25 mouse cellular contexts compared by ENCODE assay signal in the genomic region with DNA sequence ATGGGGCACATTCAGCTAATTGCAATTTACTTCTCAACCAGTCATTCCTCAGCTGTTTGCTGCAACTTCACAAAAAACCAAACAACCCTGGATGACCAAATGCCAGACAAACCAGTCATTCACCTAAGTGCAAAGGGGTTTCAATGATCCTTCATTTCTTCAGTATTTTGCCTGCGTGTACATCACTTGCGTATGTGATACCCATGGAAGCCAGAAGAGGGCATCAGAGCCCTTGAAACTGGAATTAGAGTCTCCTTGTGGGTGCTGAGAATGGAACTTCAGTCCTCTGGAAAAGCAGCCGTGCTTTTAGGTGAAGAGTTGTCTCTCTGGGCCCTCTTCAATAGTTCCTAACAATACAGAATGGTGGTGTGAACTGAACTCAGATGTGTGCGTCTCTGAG. TPM values are rescaled to one million over a fixed set of nuclear protein-coding genes. Genes with fewer than 3 reads are reported as not detected.
DNase-seq lines count a peak whose midpoint lies in the region; ATAC-seq and TF ChIP-seq lines count a peak whose summit lies in the region.
"Had no signal": no experiment of that assay in that cellular context is flagged by ENCODE, and none has a peak within 500 bp of the region (broad histone marks: within the 10 kb centered on the region; RNA-seq: fewer than 3 reads in every experiment).

No protein-coding gene starts in this region.

- no peak overlapping the region for H3K4me2 ChIP-seq in midbrain, postnatal 0 days (ENCODE audit: low read depth, low read length, poor library complexity, severe bottlenecking)
- H3K4me2 ChIP-seq in midbrain, embryonic 13.5 days (replicated peaks): no peak overlapping the region
- H3K4me2 ChIP-seq: embryonic facial prominence, embryonic 13.5 days; forebrain, embryonic 12.5 days; heart, embryonic 13.5 days had no signal

- H3K9me3 ChIP-seq in midbrain, postnatal 0 days (ENCODE audit: low read length): no peaks in the 10 kb centered on the region
- H3K9me3 ChIP-seq in midbrain, embryonic 13.5 days: no peaks in the 10 kb centered on the region
- H3K9me3 ChIP-seq: embryonic facial prominence, embryonic 13.5 days; forebrain, embryonic 12.5 days; G1E; heart, embryonic 13.5 days had no signal

- ATAC-seq in midbrain, postnatal 0 days (ENCODE audit: low FRiP score): no peak
- no peak for ATAC-seq in midbrain, embryonic 13.5 days
- ATAC-seq: hindbrain, embryonic 16.5 days; inflammation-experienced regulatory T-cells, adult 6 months; intestine, postnatal 0 days had no signal

- no peak overlapping the region for H3K4me3 ChIP-seq in gastrocnemius, adult 2 months
- H3K4me3 ChIP-seq in midbrain, postnatal 0 days (ENCODE audit: low read depth, low read length): no peak overlapping the region
- H3K4me3 ChIP-seq in midbrain, embryonic 13.5 days (replicated peaks): no peak overlapping the region
- H3K4me3 ChIP-seq: embryonic facial prominence, embryonic 13.5 days; forebrain, embryonic 12.5 days; heart, embryonic 13.5 days had no signal

- TF ChIP-seq CTCF in gastrocnemius, adult 2 months (IDR thresholded peaks at IDR 0.05): 0 out of 2 replicates have a peak, but pooled peaks have one; percentile 1
- TF ChIP-seq CTCF in midbrain, postnatal 0 days (IDR thresholded peaks at IDR 0.05): peak; percentile 12; the same call in 1 of the 2 replicates

- intact Hi-C loops in gastrocnemius, adult 2 months (cut with DNase I): no loop called here

- DNase-seq in gastrocnemius, adult 2 months: no peak
- no peak for DNase-seq in gastrocnemius, postnatal 25 days
- DNase-seq in midbrain, postnatal 0 days (ENCODE audit: low spot score): no peak
- peak; percentile 68 for DNase-seq in R1 (ENCODE audit: low read depth, low spot score)
- DNase-seq in cerebellum, adult 11 months: no peak
- no peak for DNase-seq in frontal cortex, postnatal 14 days (ENCODE audit: low spot score in 2 of 2)
- DNase-seq: adrenal gland, postnatal 14 days; cerebellum, adult 18-20 months; cerebellum, adult 9-11 months; cerebellum, postnatal 36 days; gastrocnemius, postnatal 10 days; heart, postnatal 36 days had no signal

- no peak overlapping the region for H3K27ac ChIP-seq in gastrocnemius, adult 2 months
- no peak overlapping the region for H3K27ac ChIP-seq in midbrain, postnatal 0 days (ENCODE audit: low read depth, low read length)
- H3K27ac ChIP-seq in midbrain, embryonic 13.5 days: no peak overlapping the region
- H3K27ac ChIP-seq: embryonic facial prominence, embryonic 13.5 days; forebrain, embryonic 12.5 days; heart, embryonic 13.5 days had no signal

- H3K9ac ChIP-seq in midbrain, postnatal 0 days (replicated peaks; ENCODE audit: low read length, poor library complexity, severe bottlenecking): no peak overlapping the region
- no peak overlapping the region for H3K9ac ChIP-seq in midbrain, embryonic 13.5 days (replicated peaks)
- H3K9ac ChIP-seq: embryonic facial prominence, embryonic 13.5 days; forebrain, embryonic 12.5 days; heart, embryonic 13.5 days had no signal

- WGBS in midbrain, postnatal 0 days: 89% methylated on average over 4 of the region's 4 CpGs
- 95% methylated on average over 4 of the region's 4 CpGs for WGBS in midbrain, embryonic 13.5 days

- no peaks in the 10 kb centered on the region for H3K4me1 ChIP-seq in midbrain, postnatal 0 days (ENCODE audit: insufficient read depth, low read length)
- H3K4me1 ChIP-seq in midbrain, embryonic 13.5 days (replicated peaks): peaks cover 6% of the 10 kb centered on the region
- H3K4me1 ChIP-seq: embryonic facial prominence, embryonic 13.5 days; heart, embryonic 13.5 days had no signal

- H3K36me3 ChIP-seq in midbrain, postnatal 0 days (ENCODE audit: insufficient read depth, low read length): no peaks in the 10 kb centered on the region
- H3K36me3 ChIP-seq in midbrain, embryonic 13.5 days: no peaks in the 10 kb centered on the region
- H3K36me3 ChIP-seq: embryonic facial prominence, embryonic 13.5 days; forebrain, embryonic 12.5 days; G1E; heart, embryonic 13.5 days had no signal

- no peaks in the 10 kb centered on the region for H3K27me3 ChIP-seq in midbrain, postnatal 0 days (ENCODE audit: insufficient read depth, low read length)
- H3K27me3 ChIP-seq in midbrain, embryonic 13.5 days: 0 out of 2 replicates have a peak, but pooled peaks cover 5% of the 10 kb centered on the region

RNA-seq across cellular contexts. Expression of a gene that starts 6.2 kb away (rescaled TPM):
- not detected for total RNA-seq in gastrocnemius, adult 2 months (2021)
- not detected for total RNA-seq in gastrocnemius, postnatal 25 days (2021)
- not detected in 2 replicates for total RNA-seq in midbrain, postnatal 0 days (2014; rRNA removed)
- polyA plus RNA-seq in midbrain, postnatal 0 days (2015; fragmentation: Nextera tagmentation; extraction: Ambion mirVana): not detected in 2 replicates
- not detected in 2 replicates for polyA plus RNA-seq in midbrain, embryonic 13.5 days (2015; fragmentation: Nextera tagmentation; extraction: Ambion mirVana)
- total RNA-seq: adrenal gland, postnatal 14 days; G1E; gastrocnemius, postnatal 10 days; heart, adult 8-10 months; heart, postnatal 36 days had no signal
- polyA plus RNA-seq: C2C12; embryonic facial prominence, embryonic 13.5 days; forebrain, embryonic 12.5 days; G1E; gonadal fat pad, adult 2 months; heart, embryonic 13.5 days; heart, postnatal 0 days; hindbrain, embryonic 11.5 days; hindbrain, embryonic 16.5 days; inflammation-experienced regulatory T-cells, adult 6 months; intestine, postnatal 0 days had no signal
